Mouse (Mus musculus) adipose tissue, adult 10 weeks (tissue): ENCODE results near the gene Macrod2. TPM values are rescaled to one million over a fixed set of nuclear protein-coding genes. Genes with fewer than 3 reads are reported as not detected.

Source experiments
- polyA plus RNA-seq: library from polyadenylated mRNA; stranded (reverse); fragments of 350-450 nt; fragmentation: Illumina TruSeq; extraction: RNeasy Lipid Tissue Mini Kit (QIAGEN cat#74804); gene quantifications from one replicate; pipeline ENCODE4 v1.2.3, GENCODE M21; 2014; ENCODE audit warnings: low read depth, low replicate concordance

Gene Macrod2
- 11.5 TPM for polyA plus RNA-seq

DNA sequence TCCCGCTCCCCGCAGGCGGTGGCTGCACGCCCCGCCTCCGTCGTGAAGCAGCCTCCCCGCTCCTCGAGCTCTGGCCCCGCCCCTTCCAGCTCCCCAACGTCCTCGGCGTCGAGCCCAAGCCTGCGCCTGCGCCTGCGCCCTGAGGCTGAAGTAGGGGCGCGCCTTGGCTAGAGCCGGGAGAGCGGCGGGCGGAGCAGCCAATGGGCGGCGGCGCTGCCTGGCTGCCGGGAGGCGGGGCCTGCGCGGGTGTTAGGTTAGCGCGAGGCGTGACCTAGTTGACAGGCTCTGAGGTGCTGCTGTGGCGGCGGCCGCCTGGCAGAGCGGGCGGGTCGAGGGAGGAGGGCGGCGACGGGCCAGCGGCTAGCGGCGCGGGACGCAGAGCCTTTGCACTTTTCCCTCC lies at the start of gene Macrod2:
Gene Macrod2, plus strand, starts transcription at position 131 of the 400 bp plus-strand sequence.

DNA sequence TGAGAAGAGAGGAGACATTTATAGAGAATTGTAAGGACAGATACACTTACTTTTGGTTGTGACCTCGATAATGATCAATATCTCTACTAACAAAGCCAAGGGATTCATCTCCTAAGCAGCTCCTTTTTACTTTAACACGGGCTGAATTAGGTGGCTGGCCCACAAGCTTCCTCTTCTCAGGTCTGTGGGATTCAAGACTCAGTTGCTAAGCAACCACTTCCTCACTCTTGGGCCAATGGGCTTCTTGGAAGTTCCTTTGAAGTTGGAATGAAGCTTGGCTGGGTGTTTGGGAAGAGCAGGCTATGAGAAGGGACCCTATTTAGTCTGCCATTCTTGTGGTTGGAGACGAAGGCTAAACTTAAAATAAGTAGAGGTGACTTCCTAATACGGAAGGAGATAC lies 5.6 kb upstream of the Macrod2 start, which contains the start of gene Sel1l2:
Gene Sel1l2, minus strand, starts transcription at position 182 of the 400 bp plus-strand sequence.

DNA sequence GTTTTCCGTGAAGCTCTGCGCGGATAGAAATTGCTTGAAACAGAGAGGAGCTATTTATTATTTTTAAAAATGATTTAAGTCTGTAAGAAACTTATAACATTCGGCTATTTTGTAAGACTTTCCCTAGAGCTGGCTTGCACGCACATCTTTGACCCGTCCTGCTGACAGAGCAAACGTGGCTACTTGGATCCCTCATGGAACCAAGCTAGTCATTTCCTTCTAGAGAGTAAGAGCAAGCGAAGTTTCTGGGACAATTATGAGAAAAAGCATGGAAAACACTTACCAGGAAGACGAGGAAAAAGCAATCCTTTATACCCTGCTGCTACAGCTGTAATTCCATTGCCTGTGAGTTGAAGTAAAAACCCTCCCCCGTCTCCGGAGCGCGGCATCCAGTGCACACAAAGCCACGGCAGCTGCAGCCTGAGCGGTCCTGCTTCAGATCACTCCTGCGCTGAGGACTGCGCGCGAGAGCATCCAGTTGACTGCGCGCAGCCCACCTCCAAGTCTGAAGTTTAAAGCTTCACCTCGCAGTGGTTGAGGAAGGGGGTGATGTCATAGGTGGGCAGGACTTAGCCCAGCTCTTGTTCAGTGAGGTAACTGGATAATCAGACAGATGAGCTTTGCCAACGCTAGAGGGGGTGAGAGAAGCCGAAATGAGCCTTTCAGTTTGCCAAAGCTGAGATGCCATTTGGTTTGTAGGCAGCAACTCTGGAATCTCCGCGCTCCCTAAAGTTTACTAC lies 276.0 kb downstream of the Macrod2 start, which contains the start of gene Flrt3:
Gene Flrt3, minus strand, starts transcription at position 507 of the 740 bp plus-strand sequence.

Other genes with a start within 250 kb of the Macrod2 start
- not detected for gene Gm17374, start 243.3 kb upstream of the Macrod2 start, polyA plus RNA-seq
- 10.9 TPM for gene Esf1, start 224.7 kb upstream of the Macrod2 start, polyA plus RNA-seq
- 10.1 TPM for gene Ndufaf5, start 224.7 kb upstream of the Macrod2 start, polyA plus RNA-seq
- 1.0 TPM for gene Sel1l2, start 5.6 kb upstream of the Macrod2 start, polyA plus RNA-seq